Mouse (Mus musculus): ENCODE data around the gene Inka2.

- TF ChIP-seq POLR2A (IDR thresholded peaks at IDR 0.05; ENCODE audit: insufficient read depth, low read depth, low read length) (no peak), CTCF (IDR thresholded peaks at IDR 0.05; ENCODE audit: insufficient read depth, low read depth, low read length) (no peak)
Observed at GRCm38 (mm10) chr3:105663043-105663442, 41.4 kb upstream of the Inka2 start.
